Mouse (Mus musculus): Measurements from ENCODE around the gene Nek8.

The Nek8 gene

GRCm38 (mm10) chr11:78166161-78166560 lies 10.3 kb downstream of the Nek8 start:
- no peak for DNase-seq

DNA sequence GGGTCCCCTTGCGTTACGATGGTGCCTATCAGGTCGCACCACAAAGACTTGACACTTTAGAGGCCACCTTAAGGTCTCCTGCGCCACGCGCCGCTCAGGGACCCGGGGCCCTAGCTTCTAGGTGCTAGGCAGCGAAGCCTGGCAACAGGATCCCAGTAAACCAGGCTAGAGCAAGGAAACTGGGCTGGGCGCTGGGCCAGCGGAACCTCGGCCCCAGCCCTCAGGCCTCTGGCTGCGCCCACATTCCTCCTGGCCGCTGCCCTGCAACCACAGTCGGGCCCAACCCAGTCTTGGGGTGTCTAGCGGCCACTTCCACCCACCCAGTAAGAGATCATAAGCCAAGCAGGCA lies 10.7 kb downstream of the Nek8 start:
- DNase-seq: peak; percentile 91

DNA sequence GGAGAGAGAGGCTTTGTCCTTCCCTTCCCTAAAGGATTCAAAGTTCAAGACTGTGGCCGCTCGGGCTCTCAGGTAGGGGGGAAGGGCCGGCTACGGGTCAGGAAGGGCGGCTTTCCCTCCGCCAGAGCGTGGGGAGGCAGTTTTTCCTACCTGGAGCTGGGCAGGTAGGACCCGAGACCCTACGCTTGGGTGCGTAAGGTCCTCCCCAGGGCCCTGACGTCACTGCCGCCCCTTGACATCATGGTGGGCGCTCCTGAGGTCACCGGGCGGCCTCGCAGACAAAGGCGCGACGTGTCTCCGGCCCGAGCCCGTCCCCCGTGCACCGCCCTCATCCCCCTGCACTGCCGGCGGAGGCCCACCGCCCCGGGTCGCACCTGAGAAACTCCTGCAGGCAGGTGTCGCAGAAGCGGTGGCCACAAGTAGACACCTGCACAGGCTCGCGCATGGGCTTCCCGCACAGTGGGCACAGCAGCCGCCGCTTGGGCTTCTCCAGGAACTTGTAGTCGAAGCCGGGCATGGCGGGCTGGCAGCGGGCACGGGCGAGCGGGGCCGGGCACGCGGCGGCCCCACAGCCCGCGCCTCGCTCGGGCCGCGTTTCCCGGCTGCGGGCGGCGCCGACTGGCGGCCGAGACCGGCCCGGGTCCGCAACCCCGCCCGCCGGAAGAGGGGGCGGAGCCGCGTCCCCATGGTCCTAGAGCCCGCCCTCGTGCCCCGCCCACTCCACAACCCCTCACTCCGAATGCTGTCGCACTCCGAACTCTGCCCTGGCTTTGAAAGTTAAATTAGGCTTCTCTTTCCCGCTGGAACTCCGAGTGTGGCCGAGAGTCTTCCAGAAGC lies 11.3 kb downstream of the Nek8 start, which contains the start of gene Traf4:
Traf4 (minus strand) TSS at position 666 of the 837 bp plus-strand sequence.
- DNase-seq: peak; percentile 74

- no peak for DNase-seq
Observed at GRCm38 (mm10) chr11:78164604-78164923, 11.9 kb downstream of the Nek8 start.

DNA sequence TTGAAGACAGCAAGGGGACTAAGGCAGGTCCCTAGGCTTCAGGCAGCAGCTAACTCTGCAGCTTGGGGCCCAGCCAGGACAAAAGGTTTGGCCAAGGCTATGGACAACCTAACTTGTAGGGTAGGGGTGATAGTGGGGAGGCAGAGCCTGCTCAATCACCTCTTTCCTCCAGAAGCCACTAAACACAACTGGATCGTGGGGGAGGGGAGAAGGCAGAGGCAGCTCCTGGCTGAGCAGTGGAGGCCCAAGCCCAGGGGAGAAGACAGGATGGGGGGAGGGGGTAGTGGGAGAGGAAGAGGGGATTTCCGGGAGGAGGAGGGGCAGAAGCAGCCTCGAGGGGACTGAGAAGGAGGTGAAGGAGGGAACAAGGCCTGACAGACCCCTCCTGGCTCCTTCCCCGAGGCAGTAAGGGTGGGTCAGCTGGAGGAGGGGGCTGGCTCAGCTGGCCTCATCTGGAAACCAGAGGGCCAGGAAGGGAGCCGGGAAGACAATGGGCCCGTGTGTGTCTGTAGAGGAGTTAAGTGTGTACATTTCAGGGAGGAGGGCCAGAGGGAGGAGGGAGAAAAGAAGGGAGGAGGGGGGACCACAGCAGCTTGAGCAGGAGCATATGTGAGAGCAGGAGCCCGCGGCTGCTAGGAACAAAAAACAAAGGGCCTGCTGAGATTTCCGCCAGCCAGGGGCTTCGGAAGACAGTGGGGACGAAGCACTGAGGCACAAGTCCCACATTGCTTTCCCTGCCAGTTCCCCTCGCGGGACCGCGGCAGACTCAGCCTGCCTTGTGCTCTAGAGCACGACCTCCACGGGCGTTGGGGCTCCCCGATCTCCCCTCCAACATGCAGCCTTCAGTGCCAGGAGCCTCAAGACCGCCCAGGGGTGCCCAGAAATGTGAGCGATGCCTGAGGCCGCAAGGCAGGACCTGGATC lies 12.5 kb downstream of the Nek8 start:
- peak; percentile 64 for DNase-seq

DNA sequence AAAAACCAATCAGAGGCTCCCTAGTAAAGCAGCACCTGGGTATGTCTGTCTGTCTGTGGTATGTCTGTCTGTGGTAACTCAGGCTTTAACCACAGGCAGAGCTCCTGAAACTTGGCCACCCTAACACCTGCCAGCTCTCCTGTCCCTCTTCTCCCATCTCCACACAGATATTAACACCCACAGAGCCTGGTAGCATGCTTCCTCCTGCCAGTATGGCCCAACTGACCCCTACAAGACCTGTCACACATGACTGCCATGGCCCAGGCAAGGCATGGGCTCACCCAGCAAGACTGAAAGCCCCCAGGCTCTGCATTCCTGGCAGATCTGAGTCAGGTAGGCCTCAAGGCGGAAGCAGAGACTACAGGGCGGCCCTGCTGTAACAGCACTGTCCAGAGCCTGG lies 13.4 kb downstream of the Nek8 start:
- DNase-seq: no peak

GRCm38 (mm10) chr11:78162504-78162903 lies 14.0 kb downstream of the Nek8 start:
- peak; percentile 55 for DNase-seq

DNA sequence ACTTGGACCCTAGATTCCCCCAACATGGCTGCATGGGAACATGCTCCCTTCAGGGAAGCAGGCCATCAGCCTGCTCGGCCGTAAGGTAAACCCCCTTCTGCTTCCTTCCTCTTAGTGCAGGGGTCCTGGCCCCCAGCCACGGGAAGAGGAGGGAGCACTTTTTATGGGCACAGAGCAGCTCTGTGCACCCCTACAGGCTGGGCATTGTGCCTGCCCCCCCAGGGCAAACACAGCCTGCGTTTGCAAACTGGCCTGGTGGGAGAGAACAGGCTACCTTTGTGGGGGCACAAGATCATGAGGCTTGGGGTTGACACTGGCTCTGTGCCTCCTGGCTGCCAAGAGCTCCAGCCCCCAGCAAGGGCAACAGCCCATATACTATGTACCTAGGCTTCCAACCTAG lies 14.5 kb downstream of the Nek8 start:
- DNase-seq: no peak

GRCm38 (mm10) chr11:78161169-78161568 lies 15.3 kb downstream of the Nek8 start:
- DNase-seq: no peak

DNA sequence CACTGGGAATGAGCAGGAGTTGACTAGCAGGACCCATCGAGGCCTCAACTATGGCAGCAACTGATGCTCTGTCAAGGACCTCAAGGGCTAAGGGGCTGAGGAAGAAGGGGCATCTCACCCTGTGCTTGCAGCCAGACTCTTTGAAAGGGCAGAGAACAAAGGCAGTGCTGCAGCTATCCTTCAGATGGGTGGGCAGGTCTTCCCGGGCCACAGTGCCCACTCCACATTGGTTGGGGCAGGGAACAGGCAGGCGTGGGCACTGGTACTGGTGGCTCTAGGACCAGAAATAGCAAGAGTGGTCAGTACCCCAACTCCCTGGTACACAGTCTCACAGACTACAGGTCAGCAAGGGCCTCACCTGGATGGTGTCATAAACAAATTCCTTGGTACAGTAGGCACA lies 15.8 kb downstream of the Nek8 start:
- DNase-seq: no peak

DNA sequence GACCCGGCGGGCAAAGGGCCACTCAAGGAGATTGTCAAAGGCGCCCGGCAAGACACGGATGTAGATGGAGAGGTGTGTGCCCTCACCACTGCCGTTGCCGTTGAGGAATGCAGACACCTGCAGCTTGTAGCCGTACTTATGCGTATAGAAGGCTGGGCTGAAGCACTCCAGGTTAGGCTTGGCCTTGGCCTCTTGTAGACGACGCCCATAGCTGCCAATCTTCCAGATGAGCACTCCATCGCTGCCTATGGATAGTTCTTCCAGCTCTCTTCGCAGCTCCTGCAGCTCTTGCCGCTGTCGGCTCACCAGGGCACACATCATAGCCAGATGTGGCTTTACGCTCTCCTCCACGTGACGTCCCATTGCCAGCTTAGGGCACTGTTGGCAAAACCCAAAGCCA lies 16.3 kb downstream of the Nek8 start:
- DNase-seq: no peak

- DNase-seq: no peak
Observed at GRCm38 (mm10) chr11:78159557-78159956, 16.9 kb downstream of the Nek8 start.

GRCm38 (mm10) chr11:78159096-78159495 lies 17.4 kb downstream of the Nek8 start:
- peak; percentile 79 for DNase-seq

- DNase-seq: no peak
Observed at GRCm38 (mm10) chr11:78156156-78156699, 20.2 kb downstream of the Nek8 start.

DNA sequence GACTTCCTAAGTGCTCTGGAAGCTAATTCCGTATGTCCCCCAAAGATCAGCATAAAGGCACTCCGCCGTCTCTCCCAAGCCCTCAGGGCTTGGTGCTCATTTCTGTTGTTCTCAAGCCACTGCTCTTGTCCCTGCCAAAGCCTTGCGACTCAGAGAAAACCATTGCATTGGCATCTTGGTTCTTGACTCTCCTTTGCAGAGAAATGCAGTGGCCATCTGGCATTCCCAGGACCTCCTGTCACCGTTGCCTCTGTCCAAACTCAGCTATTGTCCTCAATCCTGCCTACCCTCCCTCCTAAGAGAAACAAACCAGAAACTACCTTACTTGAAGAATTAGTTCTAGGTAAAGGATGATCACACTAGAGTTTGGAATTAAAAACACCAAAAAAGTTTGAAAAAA lies 20.8 kb downstream of the Nek8 start:
- DNase-seq: no peak

DNA sequence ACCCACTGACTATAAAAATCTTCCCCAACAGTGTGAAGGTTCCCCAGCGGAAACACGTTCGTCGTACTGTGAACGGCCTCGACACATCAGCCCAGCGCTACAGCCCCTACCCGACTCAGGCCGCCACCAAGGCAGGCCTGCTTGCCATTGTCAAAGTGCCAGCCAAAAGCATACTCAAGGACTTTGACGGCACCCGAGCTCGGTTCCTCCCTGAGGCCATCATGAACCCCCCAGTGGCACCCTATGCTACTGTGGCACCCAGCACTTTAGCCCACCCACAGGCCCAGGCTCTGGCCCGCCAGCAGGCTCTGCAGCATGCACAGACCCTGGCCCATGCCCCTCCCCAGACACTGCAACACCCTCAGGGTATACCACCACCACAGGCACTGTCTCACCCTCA lies 22.7 kb downstream of the Nek8 start:
- no peak for DNase-seq

- DNase-seq: peak; percentile 57
Observed at GRCm38 (mm10) chr11:78152299-78153231, 23.9 kb downstream of the Nek8 start.

- no peak for DNase-seq
Observed at GRCm38 (mm10) chr11:78151161-78151560, 25.3 kb downstream of the Nek8 start.

DNA sequence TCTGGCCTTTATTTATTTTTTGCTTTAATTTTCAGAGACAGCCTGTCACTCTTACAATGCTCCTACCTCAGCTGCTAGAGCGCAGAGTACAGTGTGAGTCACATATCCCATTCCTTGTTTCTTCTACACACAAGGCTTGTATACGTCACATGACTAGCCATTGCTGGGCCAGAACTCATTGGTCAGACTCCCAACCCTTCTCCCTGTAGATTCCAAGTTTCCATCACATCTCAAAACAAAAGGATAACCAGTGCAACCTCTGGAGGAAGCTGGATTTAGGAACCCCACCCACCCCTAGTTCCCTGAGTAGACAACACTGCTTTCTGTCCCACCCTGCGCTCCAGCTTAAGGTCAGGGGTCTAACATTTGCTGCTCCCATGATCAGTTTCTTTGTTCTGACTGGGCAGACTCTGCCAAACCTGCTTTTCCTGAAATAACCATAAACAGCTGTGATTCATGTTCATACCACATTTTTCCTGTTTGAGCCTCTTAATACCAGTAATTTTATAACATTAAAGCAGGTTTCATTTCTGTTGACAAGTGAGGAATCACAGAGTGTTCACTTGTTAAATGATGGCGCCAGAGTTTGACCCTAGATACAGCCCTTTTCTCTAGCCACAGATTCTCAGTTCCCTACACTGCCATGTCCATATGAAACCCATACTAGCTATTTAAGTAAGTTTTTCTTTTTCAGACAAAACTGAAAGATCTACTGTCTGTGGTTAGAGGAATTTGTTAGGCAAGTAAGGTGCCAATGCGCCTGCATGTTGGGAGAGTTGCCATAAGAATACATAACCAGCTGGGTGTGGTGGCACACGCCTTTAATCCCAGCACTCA lies 29.6 kb downstream of the Nek8 start:
- DNase-seq: no peak

DNA sequence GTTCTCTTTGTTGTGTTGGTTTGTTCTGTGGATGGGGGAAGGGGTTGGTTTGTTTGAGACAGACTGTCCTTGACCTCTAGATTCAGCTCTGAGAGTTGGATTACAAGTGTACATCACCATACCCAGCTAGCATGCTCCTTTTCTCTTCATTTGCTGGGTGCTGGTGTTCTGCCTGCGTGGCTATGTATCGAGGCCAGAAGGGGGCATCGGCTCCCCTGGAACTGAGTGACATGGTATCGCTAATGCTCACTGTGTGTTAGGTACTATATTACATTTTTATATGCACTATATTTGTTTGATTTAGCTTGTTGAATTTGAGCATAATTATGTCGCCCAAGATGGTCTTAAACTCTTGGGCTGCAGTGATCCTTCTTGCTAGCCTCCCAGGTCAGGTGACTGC lies 30.3 kb downstream of the Nek8 start:
- DNase-seq: no peak

GRCm38 (mm10) chr11:78143520-78143919 lies 33.0 kb downstream of the Nek8 start:
- DNase-seq: no peak

GRCm38 (mm10) chr11:78140665-78141064 lies 35.8 kb downstream of the Nek8 start:
- no peak for DNase-seq

Measured in kidney, adult 18-20 months (tissue).